Mouse (Mus musculus): Measurements from ENCODE around the gene Ube2q2. TPM values are rescaled to one million over a fixed set of nuclear protein-coding genes. Genes with fewer than 3 reads are reported as not detected.
"Not testable (repeated sequence)": the region's sequence is repeated elsewhere in the genome, so short reads cannot be mapped to it uniquely, and the experiment has no call there.

The Ube2q2 gene
- 10.9 and 12.1 TPM in 2 replicates for polyA plus RNA-seq (2015; fragmentation: Nextera tagmentation; extraction: Ambion mirVana)

DNA sequence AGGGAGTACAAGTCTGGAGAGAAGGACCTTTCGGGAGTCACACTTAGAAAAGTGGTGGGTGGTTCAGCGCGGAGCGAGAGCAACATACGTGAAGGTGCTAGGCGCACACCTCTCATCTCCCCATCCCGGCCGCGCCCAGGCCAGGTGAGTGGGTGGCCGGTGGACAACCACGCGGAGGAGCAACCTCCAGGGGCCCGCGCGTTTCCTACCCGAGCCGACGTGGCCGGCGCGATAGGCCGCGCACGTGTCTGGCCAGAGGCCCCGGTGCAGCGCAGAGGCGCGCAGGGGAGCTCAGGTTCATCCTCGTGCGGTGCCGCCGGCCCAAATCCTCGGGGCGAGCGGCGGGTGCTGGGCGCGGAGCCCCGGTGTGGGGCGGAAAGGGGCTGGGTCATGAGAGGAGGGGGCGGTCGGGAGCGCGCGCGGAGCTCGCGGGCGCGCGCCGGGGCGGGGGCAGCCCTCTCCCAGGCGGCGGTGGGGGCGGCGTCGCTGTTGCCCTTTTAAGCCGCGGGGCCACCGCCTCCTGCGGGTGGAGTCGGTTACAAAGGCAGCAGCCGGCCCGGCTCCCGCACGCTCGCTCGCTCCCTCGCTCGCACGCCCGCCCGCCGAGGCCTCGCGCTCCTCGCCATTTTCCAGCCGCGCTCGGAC is at the start of gene Ube2q2:
Gene Ube2q2 (plus strand): TSS at position 1 of the 645 bp plus-strand sequence.
- Histone ChIP-seq H3K27me3 (0 out of 2 replicates have a peak, but pooled peaks cover 3% of the 10 kb centered on the region), H3K9ac (peak within 1 kb of the TSS; percentile 82), H3K27ac (replicated peaks) (peak within 1 kb of the TSS; percentile 73), H3K4me2 (peak within 1 kb of the TSS; percentile 94), H3K4me1 (replicated peaks) (peaks cover 32% of the 10 kb centered on the region), H3K9me3 (replicated peaks) (no peaks in the 10 kb centered on the region), H3K36me3 (replicated peaks) (no peaks in the 10 kb centered on the region), H3K4me3 (replicated peaks) (peak within 1 kb of the TSS; percentile 92)
- WGBS (ENCODE audit: insufficient replicate concordance), result 2% methylated on average over 61 of the region's 81 CpGs
- peak; percentile 77 for ATAC-seq (ENCODE audit: insufficient read depth)

GRCm38 (mm10) chr9:55101117-55101516 is 47.5 kb upstream of the Ube2q2 start:
- no peaks in the 10 kb centered on the region for H3K36me3 ChIP-seq (replicated peaks)
- H3K4me3 ChIP-seq (replicated peaks), result no peak overlapping the region
- H3K9me3 ChIP-seq (replicated peaks), result no peaks in the 10 kb centered on the region
- H3K4me1 ChIP-seq (replicated peaks), result no peaks in the 10 kb centered on the region
- 32% methylated on average over 3 of the region's 3 CpGs for WGBS (ENCODE audit: insufficient replicate concordance)
- H3K4me2 ChIP-seq, result no peak overlapping the region
- no peak for ATAC-seq (ENCODE audit: insufficient read depth)
- H3K9ac ChIP-seq, result no peak overlapping the region
- H3K27me3 ChIP-seq, result no peaks in the 10 kb centered on the region
- no peak overlapping the region for H3K27ac ChIP-seq (replicated peaks)

DNA sequence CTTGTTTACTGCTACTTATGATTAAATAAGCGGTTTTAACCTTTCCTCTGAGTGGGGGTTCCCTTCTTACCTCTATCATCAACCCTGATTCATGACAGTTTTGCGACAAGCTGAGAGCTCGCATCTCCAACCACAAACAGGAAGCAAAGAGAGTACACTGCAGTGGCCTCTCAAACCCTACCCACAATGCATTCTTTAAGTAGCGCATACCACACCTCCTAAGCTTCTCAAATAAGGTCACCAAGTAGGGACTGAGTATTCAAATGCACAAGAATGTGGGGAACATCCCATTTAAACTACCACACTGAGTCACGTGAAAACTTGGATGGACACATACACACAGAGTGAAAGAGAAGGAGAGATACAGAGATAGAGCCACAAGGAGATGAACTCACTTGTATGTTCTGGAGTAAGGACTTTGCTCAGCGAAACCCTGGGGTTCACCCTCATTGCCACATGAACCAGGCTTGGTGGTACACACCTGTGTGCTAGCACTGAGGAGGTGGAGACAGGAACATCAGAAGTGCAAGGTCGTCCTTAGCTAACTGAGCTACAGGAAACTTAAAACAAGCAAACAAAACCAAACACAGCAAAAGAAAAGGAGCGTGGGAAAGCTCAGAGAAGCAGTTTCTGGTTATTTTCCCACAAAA is 46.3 kb upstream of the Ube2q2 start:
- H3K9ac ChIP-seq, result no peak overlapping the region
- 47% methylated on average over 8 of the region's 8 CpGs for WGBS (ENCODE audit: insufficient replicate concordance)
- no peak for ATAC-seq (ENCODE audit: insufficient read depth)
- H3K4me1 ChIP-seq (replicated peaks), result no peaks in the 10 kb centered on the region
- no peak overlapping the region for H3K4me2 ChIP-seq
- H3K9me3 ChIP-seq (replicated peaks), result no peaks in the 10 kb centered on the region
- H3K4me3 ChIP-seq (replicated peaks), result no peak overlapping the region
- no peak overlapping the region for H3K27ac ChIP-seq (replicated peaks)
- no peaks in the 10 kb centered on the region for H3K36me3 ChIP-seq (replicated peaks)
- no peaks in the 10 kb centered on the region for H3K27me3 ChIP-seq

GRCm38 (mm10) chr9:55102931-55103630 is 45.6 kb upstream of the Ube2q2 start:
- Histone ChIP-seq H3K9ac (no peak overlapping the region), H3K27me3 (no peaks in the 10 kb centered on the region), H3K4me1 (replicated peaks) (no peaks in the 10 kb centered on the region), H3K9me3 (replicated peaks) (no peaks in the 10 kb centered on the region), H3K4me2 (no peak overlapping the region), H3K27ac (replicated peaks) (no peak overlapping the region), H3K4me3 (replicated peaks) (no peak overlapping the region), H3K36me3 (replicated peaks) (no peaks in the 10 kb centered on the region)
- 65% methylated on average over 5 of the region's 5 CpGs for WGBS (ENCODE audit: insufficient replicate concordance)
- ATAC-seq (ENCODE audit: insufficient read depth), result no peak

DNA sequence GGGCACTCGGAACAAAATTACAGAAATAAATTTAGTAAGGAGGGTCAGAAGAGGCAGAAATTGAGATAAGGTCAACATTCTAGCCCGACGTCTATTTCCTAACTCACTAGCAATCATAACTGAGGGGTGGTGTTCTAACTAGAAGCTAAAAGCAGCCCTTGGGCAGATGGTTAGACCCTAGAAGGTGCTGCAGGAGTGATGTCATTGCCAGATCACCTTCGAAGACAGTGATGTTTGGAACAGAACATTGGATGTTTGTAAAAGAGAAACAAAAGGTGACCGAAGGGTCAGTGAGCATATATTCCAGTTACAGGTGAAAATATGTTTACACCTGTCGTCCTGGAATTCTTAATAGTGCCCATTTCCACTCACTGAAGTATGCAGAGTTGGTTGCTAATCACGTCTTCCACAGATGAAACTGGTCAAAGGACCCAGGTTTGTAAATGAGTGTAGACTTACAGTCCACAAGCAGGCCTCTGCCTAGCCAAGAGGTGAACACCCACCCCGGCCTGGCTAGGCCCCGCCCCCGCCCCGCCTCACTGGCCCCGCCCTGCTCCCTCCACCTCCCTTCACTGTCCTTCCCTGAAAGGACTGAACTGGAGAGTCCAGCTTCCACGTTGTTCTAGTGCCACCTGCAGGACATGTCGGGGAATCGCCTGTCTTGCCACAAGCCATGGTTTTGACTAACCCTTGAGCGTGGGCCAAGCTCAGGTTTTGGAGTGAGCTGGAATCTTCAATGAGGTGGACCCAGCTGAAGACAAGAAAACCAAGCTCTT is 38.4 kb upstream of the Ube2q2 start:
- H3K27me3 ChIP-seq, result no peaks in the 10 kb centered on the region
- H3K4me3 ChIP-seq (replicated peaks), result no peak overlapping the region
- no peak overlapping the region for H3K27ac ChIP-seq (replicated peaks)
- WGBS (ENCODE audit: insufficient replicate concordance), result 30% methylated on average over 16 of the region's 16 CpGs
- ATAC-seq (ENCODE audit: insufficient read depth), result peak; percentile 75
- H3K4me1 ChIP-seq (replicated peaks), result peaks cover 3% of the 10 kb centered on the region; the same call in 1 of the 2 replicates
- no peaks in the 10 kb centered on the region for H3K36me3 ChIP-seq (replicated peaks)
- no peak overlapping the region for H3K4me2 ChIP-seq
- no peaks in the 10 kb centered on the region for H3K9me3 ChIP-seq (replicated peaks)
- no peak overlapping the region for H3K9ac ChIP-seq

DNA sequence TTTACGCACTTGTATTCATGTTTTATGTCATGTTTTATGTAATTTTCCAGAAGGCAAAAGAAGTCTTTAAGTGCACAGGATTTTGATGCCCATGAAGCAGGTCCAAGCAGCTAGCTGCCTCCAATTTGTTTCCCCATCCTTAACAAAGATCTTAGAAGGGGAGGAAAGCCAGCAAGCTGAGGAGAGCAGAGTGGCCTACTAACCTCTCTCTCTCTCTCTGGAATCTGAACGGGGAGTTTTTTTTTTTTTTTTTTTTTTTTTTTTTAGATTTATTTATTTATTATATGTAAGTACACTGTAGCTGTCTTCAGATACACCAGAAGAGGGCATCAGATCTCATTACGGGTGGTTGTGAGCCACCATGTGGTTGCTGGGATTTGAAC is 37.8 kb upstream of the Ube2q2 start:
- ATAC-seq (ENCODE audit: insufficient read depth); H3K9ac ChIP-seq; H3K36me3 ChIP-seq (replicated peaks); H3K27me3 ChIP-seq; H3K4me3 ChIP-seq (replicated peaks); H3K9me3 ChIP-seq (replicated peaks); H3K4me1 ChIP-seq (replicated peaks); H3K27ac ChIP-seq (replicated peaks); H3K4me2 ChIP-seq: not testable (repeated sequence)
- WGBS (ENCODE audit: insufficient replicate concordance), result 12% methylated on average over 3 of the region's 3 CpGs

DNA sequence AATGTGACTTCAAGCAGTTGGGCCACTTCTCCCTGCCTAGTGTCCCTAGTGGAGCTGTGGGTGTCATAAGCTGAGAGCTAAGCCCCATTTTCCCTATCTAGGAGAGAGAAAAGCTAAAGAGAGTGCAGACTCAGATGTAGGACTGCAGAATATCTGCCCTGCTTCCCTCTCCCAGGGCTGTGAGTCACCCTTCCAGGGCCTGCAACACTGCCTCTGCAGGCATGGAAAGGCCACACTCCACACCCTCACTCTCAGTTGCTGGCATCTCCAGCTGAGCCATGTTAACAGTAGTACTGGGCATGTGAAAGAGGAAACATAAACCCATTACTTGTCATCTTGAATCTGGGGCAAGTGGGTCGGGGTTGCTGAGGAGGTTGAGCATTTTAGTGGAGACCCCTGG is 33.9 kb upstream of the Ube2q2 start:
- no peaks in the 10 kb centered on the region for H3K9me3 ChIP-seq (replicated peaks)
- no peak overlapping the region for H3K9ac ChIP-seq
- ATAC-seq (ENCODE audit: insufficient read depth), result no peak
- 28% methylated on average over 1 of the region's 1 CpGs for WGBS (ENCODE audit: insufficient replicate concordance)
- no peaks in the 10 kb centered on the region for H3K36me3 ChIP-seq (replicated peaks)
- no peak overlapping the region for H3K4me2 ChIP-seq
- H3K4me1 ChIP-seq (replicated peaks), result peaks cover 3% of the 10 kb centered on the region; the same call in 1 of the 2 replicates
- no peak overlapping the region for H3K4me3 ChIP-seq (replicated peaks)
- H3K27ac ChIP-seq (replicated peaks), result no peak overlapping the region
- no peaks in the 10 kb centered on the region for H3K27me3 ChIP-seq

GRCm38 (mm10) chr9:55117293-55118055 is 31.2 kb upstream of the Ube2q2 start:
- Histone ChIP-seq H3K4me2 (no peak overlapping the region), H3K27me3 (no peaks in the 10 kb centered on the region), H3K4me1 (replicated peaks) (no peaks in the 10 kb centered on the region), H3K9me3 (replicated peaks) (no peaks in the 10 kb centered on the region), H3K36me3 (replicated peaks) (no peaks in the 10 kb centered on the region), H3K27ac (replicated peaks) (no peak overlapping the region), H3K9ac (no peak overlapping the region), H3K4me3 (replicated peaks) (no peak overlapping the region)
- ATAC-seq (ENCODE audit: insufficient read depth), result no peak
- WGBS (ENCODE audit: insufficient replicate concordance), result 72% methylated on average over 5 of the region's 5 CpGs

- WGBS (ENCODE audit: insufficient replicate concordance), result 38% methylated on average over 3 of the region's 3 CpGs
- no peaks in the 10 kb centered on the region for H3K36me3 ChIP-seq (replicated peaks)
- no peak overlapping the region for H3K4me3 ChIP-seq (replicated peaks)
- H3K9ac ChIP-seq, result no peak overlapping the region
- H3K27ac ChIP-seq (replicated peaks), result no peak overlapping the region
- ATAC-seq (ENCODE audit: insufficient read depth), result no peak
- no peaks in the 10 kb centered on the region for H3K4me1 ChIP-seq (replicated peaks)
- H3K4me2 ChIP-seq, result no peak overlapping the region
- no peaks in the 10 kb centered on the region for H3K27me3 ChIP-seq
- no peaks in the 10 kb centered on the region for H3K9me3 ChIP-seq (replicated peaks)
Measured at GRCm38 (mm10) chr9:55122586-55122985, 26.1 kb upstream of the Ube2q2 start.

DNA sequence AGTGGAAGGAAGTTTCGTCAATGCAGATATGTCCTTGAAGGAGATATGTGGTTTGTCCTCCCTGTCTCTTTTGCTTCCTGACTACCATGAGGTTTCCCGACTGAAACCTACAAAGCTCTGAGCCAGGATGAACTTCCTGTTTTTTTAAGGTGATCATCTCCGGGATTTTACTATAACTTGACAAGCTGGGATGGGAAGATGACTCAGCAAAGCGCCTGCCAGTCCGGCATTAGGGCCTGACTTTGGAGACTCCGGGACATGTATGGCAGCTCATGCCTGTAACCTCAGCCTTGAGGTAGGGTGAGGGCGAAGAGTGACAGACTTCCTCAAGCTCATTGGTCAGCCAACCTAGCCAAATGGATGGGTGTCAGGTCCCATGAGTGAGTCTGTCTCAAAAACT is 22.9 kb upstream of the Ube2q2 start:
- H3K9me3 ChIP-seq (replicated peaks), result no peaks in the 10 kb centered on the region
- H3K27ac ChIP-seq (replicated peaks), result no peak overlapping the region
- H3K4me3 ChIP-seq (replicated peaks), result no peak overlapping the region
- H3K4me2 ChIP-seq, result no peak overlapping the region
- 32% methylated on average over 7 of the region's 7 CpGs for WGBS (ENCODE audit: insufficient replicate concordance)
- H3K27me3 ChIP-seq, result no peaks in the 10 kb centered on the region
- no peak overlapping the region for H3K9ac ChIP-seq
- H3K36me3 ChIP-seq (replicated peaks), result no peaks in the 10 kb centered on the region
- H3K4me1 ChIP-seq (replicated peaks), result no peaks in the 10 kb centered on the region
- no peak for ATAC-seq (ENCODE audit: insufficient read depth)

All from liver, embryonic 15.5 days (tissue).